Mouse (Mus musculus) midbrain, embryonic 13.5 days (tissue): ENCODE results near the gene Daxx. TPM values are rescaled to one million over a fixed set of nuclear protein-coding genes. Genes with fewer than 3 reads are reported as not detected.
"Not testable (repeated sequence)": the region's sequence is repeated elsewhere in the genome, so short reads cannot be mapped to it uniquely, and the experiment has no call there.

ENCODE experiments used
- ATAC-seq: fragments of 200-750 bp; cut with Nextera tagmentation; 2 replicates; pipeline ENCODE4 v1.8.0; 2017; ENCODE audit warnings: mild to moderate bottlenecking, moderate TSS enrichment, moderate library complexity
- H3K27ac ChIP-seq: fragments of 300-500 bp; sonication (generic); 2 replicates; pipeline ENCODE4 v1.5.1; 2015; ENCODE audit warnings: inconsistent platforms, mild to moderate bottlenecking, moderate library complexity
- H3K27me3 ChIP-seq: fragments of 300-500 bp; sonication (generic); 2 replicates; pipeline ENCODE4 v1.6.1; 2015; ENCODE audit warnings: mild to moderate bottlenecking, inconsistent platforms
- H3K36me3 ChIP-seq: fragments of 300-500 bp; sonication (generic); 2 replicates; pipeline ENCODE4 v1.6.1; 2015; ENCODE audit warnings: mild to moderate bottlenecking, inconsistent platforms
- H3K4me1 ChIP-seq: fragments of 300-500 bp; sonication (generic); replicated peaks from 2 replicates; pipeline ENCODE4 v1.6.1; 2015; ENCODE audit warnings: inconsistent platforms
- H3K4me2 ChIP-seq: fragments of 300-500 bp; sonication (generic); replicated peaks from 2 replicates; pipeline ENCODE4 v1.6.1; 2015; ENCODE audit warnings: moderate library complexity, mild to moderate bottlenecking, inconsistent platforms
- H3K4me3 ChIP-seq: fragments of 300-500 bp; sonication (generic); replicated peaks from 2 replicates; pipeline ENCODE4 v1.5.1; 2015; ENCODE audit warnings: mild to moderate bottlenecking, inconsistent platforms
- H3K9ac ChIP-seq: fragments of 300-500 bp; sonication (generic); replicated peaks from 2 replicates; pipeline ENCODE4 v1.6.1; 2015; ENCODE audit warnings: mild to moderate bottlenecking, inconsistent platforms
- H3K9me3 ChIP-seq: fragments of 300-500 bp; sonication (generic); 2 replicates; pipeline ENCODE4 v1.6.1; 2016; ENCODE audit warnings: mild to moderate bottlenecking, inconsistent platforms
- WGBS: fragments of 180-500 bp; shearing (Covaris S2); methylation state at CpG from one replicate; pipeline ENCODE4 v1.1.7; 2015; 5-methylcytosine and 5-hydroxymethylcytosine counted together
- polyA plus RNA-seq: library from polyadenylated mRNA; unstranded; fragments of >200 nt; fragmentation: Nextera tagmentation; extraction: Ambion mirVana; gene quantifications from 2 replicates; pipeline ENCODE4 v1.2.1, GENCODE M21; 2015

The Daxx gene
- polyA plus RNA-seq, 1 experiment from 2014 or later = 57.2 TPM

DNA sequence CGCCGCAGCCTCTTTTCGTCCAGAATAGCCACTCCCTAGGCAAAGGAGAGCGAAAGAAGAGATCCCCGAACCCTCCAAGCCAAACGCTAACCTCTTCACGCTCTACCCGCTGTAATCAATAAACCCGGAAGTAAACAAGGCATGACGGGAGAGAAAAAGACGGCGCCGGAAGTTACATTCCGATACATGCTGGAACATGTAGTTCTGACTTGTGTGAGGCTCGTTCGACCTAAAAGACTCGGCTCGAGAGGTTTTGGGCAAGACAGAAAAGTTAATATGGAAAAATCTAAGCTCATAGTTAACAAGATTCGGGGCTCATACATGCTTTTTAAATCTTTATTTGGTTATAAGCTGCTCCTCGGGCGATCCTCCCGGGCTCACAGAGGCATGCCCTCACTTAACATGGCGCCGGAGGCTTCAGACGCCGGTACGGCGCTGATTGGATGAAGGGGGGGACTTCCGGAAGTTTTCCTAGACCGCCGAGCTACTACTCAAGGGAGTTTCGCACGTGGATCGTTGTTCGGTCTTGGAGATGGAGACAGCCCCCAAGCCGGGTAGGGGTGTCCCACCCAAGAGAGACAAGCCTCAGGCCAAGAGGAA, 31.1 kb downstream of the Daxx start, which contains the start of the genes Pfdn6 and Wdr46:
Gene Pfdn6 (minus strand): TSS at position 138 of the 600 bp plus-strand sequence.
Gene Wdr46 (plus strand): TSS at position 455 of the 600 bp plus-strand sequence.
- Histone ChIP-seq H3K4me3 (peak within 1 kb of the TSS; percentile 88), H3K9ac (peak within 1 kb of the TSS; percentile 85), H3K36me3 (peaks cover 61% of the 10 kb centered on the region), H3K4me2 (peak within 1 kb of the TSS; percentile 99), H3K27ac (no peak within 1 kb of the TSS; the same call in 1 of the 2 replicates), H3K4me1 (peaks cover 26% of the 10 kb centered on the region), H3K9me3 (no peaks in the 10 kb centered on the region), H3K27me3 (no peaks in the 10 kb centered on the region)
- WGBS = under 1% methylated on average over 36 of the region's 36 CpGs
- ATAC-seq = peak; percentile 91

DNA sequence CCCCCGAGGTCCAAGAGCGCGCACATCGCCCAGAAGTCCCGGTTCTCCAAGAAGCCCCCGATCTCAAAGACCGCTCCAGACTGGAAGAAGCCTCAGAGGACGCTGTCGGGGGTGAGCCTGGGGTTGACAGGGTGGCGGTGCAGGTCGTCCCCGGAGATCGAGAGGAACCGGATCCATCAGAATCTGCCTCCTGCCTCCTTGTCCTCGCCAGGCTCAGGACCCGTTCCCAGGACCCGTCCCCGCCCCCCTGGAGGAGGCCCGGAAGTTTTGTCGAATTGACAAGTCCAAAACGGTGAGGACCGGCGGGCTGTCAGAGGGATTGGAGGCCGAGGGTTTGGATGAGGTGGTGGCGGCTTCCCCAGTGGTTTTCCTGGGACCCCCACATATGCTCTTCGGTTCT, 31.8 kb downstream of the Daxx start:
- peak; percentile 35 for ATAC-seq
- no peak overlapping the region; the same call in 1 of the 2 replicates for H3K27ac ChIP-seq
- peaks cover 60% of the 10 kb centered on the region for H3K36me3 ChIP-seq
- peak overlapping the region; percentile 88 for H3K4me3 ChIP-seq
- peak overlapping the region; percentile 85 for H3K9ac ChIP-seq
- H3K9me3 ChIP-seq = no peaks in the 10 kb centered on the region
- H3K27me3 ChIP-seq = no peaks in the 10 kb centered on the region
- H3K4me1 ChIP-seq = peaks cover 26% of the 10 kb centered on the region
- WGBS = 3% methylated on average over 26 of the region's 26 CpGs
- H3K4me2 ChIP-seq = peak overlapping the region; percentile 99

GRCm38 (mm10) chr17:33941381-33941780, 32.2 kb downstream of the Daxx start:
- no peak overlapping the region for H3K27ac ChIP-seq
- H3K4me1 ChIP-seq = peaks cover 26% of the 10 kb centered on the region
- peak overlapping the region; percentile 88 for H3K4me3 ChIP-seq
- H3K9me3 ChIP-seq = no peaks in the 10 kb centered on the region
- peaks cover 61% of the 10 kb centered on the region for H3K36me3 ChIP-seq
- peak overlapping the region; percentile 99 for H3K4me2 ChIP-seq
- no peaks in the 10 kb centered on the region for H3K27me3 ChIP-seq
- WGBS = 59% methylated on average over 19 of the region's 19 CpGs
- H3K9ac ChIP-seq = peak overlapping the region; percentile 85
- ATAC-seq = no peak

GRCm38 (mm10) chr17:33943454-33943853, 34.2 kb downstream of the Daxx start:
- Histone ChIP-seq H3K4me2 (no peak overlapping the region), H3K9ac (no peak overlapping the region), H3K4me1 (peaks cover 26% of the 10 kb centered on the region), H3K9me3 (no peaks in the 10 kb centered on the region), H3K4me3 (no peak overlapping the region), H3K27ac (no peak overlapping the region), H3K27me3 (no peaks in the 10 kb centered on the region), H3K36me3 (peaks cover 62% of the 10 kb centered on the region)
- WGBS = 92% methylated on average over 15 of the region's 15 CpGs
- no peak for ATAC-seq

DNA sequence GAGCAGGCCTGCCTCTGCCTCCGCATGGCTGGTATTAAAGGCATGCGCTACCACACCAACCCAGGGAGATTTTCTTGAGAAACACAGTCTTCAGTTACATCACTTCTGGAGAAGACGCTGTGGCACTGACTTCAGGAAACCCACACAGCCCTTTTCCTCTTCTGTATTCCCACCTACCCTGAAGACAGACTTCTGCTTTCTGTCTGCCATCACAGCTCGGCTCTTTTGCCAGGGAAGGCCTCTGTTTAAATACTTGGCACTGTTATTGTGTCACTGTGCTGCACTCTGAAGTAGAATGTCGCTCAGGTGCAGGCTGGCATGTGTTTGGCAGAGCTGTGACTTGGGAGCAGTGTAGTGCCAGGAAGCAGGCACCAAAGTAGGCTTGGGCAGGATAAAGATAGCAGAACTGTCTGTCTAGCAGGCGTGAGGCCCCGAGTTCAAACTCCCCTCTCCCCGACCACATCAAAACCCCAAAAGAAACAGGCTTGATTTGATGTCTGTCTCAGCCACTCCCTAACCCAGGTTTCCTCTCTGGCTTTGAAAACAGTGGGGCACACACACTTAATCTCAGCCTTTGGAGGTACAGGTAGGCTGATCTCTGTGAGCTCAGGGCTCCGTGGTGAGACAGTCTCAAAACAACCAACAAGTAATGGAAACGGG, 38.3 kb downstream of the Daxx start:
- H3K9me3 ChIP-seq = no peaks in the 10 kb centered on the region
- WGBS = 93% methylated on average over 10 of the region's 10 CpGs
- peaks cover 82% of the 10 kb centered on the region for H3K36me3 ChIP-seq
- peaks cover 39% of the 10 kb centered on the region for H3K4me1 ChIP-seq
- no peak for ATAC-seq
- no peak overlapping the region for H3K27ac ChIP-seq
- no peak overlapping the region for H3K9ac ChIP-seq
- H3K4me2 ChIP-seq = no peak overlapping the region
- H3K4me3 ChIP-seq = no peak overlapping the region
- H3K27me3 ChIP-seq = no peaks in the 10 kb centered on the region

DNA sequence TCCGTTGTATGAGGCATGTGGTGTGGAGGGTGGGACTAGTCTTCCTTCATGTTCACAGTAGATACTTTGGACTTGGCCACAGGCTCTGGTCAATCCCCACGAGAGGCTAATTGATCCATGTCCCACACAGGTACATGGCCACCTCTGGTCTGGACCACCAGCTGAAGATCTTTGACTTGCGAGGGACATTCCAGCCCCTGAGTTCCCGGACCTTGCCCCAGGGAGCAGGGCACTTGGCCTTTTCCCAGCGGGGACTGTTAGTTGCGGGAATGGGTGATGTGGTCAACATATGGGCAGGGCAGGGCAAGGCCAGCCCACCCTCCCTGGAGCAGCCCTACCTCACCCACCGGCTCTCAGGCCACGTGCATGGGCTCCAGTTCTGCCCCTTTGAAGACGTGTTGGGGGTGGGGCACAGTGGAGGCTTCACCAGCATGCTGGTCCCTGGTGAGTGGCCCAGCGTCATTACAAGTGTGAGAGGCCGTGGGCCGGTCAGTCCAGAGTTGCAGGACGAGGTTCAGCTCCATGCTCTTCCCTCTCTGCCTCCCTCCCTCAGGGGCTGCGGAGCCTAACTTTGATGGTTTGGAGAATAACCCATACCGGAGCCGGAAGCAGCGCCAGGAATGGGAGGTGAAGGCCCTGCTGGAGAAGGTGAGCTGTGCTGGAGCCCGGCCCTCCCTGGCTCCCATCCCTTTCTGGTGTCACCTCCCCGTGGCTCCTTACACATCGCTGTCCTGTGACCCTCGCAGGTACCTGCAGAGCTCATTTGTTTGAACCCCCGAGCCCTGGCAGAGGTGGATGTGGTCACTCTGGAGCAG, 39.1 kb downstream of the Daxx start:
- WGBS = 89% methylated on average over 22 of the region's 22 CpGs
- Histone ChIP-seq H3K9me3 (no peaks in the 10 kb centered on the region), H3K36me3 (peaks cover 82% of the 10 kb centered on the region), H3K4me3 (no peak overlapping the region), H3K27me3 (no peaks in the 10 kb centered on the region), H3K9ac (no peak overlapping the region), H3K4me1 (peaks cover 47% of the 10 kb centered on the region), H3K4me2 (no peak overlapping the region), H3K27ac (no peak overlapping the region)
- no peak for ATAC-seq

- no peaks in the 10 kb centered on the region for H3K9me3 ChIP-seq
- H3K4me3 ChIP-seq = no peak overlapping the region
- no peak overlapping the region for H3K27ac ChIP-seq
- no peak for ATAC-seq
- WGBS = 93% methylated on average over 19 of the region's 19 CpGs
- peaks cover 54% of the 10 kb centered on the region for H3K4me1 ChIP-seq
- peaks cover 82% of the 10 kb centered on the region for H3K36me3 ChIP-seq
- H3K4me2 ChIP-seq = no peak overlapping the region
- H3K9ac ChIP-seq = 0 out of 2 replicates have a peak overlapping the region, but pooled peaks have one; percentile 25
- H3K27me3 ChIP-seq = no peaks in the 10 kb centered on the region
These were observed 39.8 kb downstream of the Daxx start for GRCm38 (mm10) chr17:33948905-33949537.

- H3K4me2 ChIP-seq = peak overlapping the region; percentile 93
- H3K9ac ChIP-seq = peak overlapping the region; percentile 80
- peaks cover 62% of the 10 kb centered on the region for H3K4me1 ChIP-seq
- ATAC-seq = no peak; the same call in 1 of the 2 replicates
- H3K9me3 ChIP-seq = no peaks in the 10 kb centered on the region
- peak overlapping the region; percentile 54 for H3K4me3 ChIP-seq
- H3K36me3 ChIP-seq = peaks cover 73% of the 10 kb centered on the region
- 77% methylated on average over 10 of the region's 10 CpGs for WGBS
- peak overlapping the region; percentile 91 for H3K27ac ChIP-seq
- H3K27me3 ChIP-seq = no peaks in the 10 kb centered on the region
These were observed 41.0 kb downstream of the Daxx start for GRCm38 (mm10) chr17:33950131-33950625.

GRCm38 (mm10) chr17:33951021-33951946, 42.1 kb downstream of the Daxx start, which contains the start of gene B3galt4:
Gene B3galt4, minus strand, starts transcription at chr17:33951488.
- H3K9me3 ChIP-seq = no peaks in the 10 kb centered on the region
- H3K4me3 ChIP-seq = peak within 1 kb of the TSS; percentile 54
- peak; percentile 76 for ATAC-seq
- H3K9ac ChIP-seq = peak within 1 kb of the TSS; percentile 80
- peaks cover 63% of the 10 kb centered on the region for H3K4me1 ChIP-seq
- WGBS = under 1% methylated on average over 45 of the region's 45 CpGs
- H3K36me3 ChIP-seq = peaks cover 63% of the 10 kb centered on the region
- H3K4me2 ChIP-seq = peak within 1 kb of the TSS; percentile 93
- peak within 1 kb of the TSS; percentile 91 for H3K27ac ChIP-seq
- no peaks in the 10 kb centered on the region for H3K27me3 ChIP-seq

- H3K4me3 ChIP-seq = peak overlapping the region; percentile 54
These were observed 42.8 kb downstream of the Daxx start for GRCm38 (mm10) chr17:33952015-33952414.

More at GRCm38 (mm10) chr17:33952015-33952414, 42.8 kb downstream of the Daxx start:
- Histone ChIP-seq H3K4me2 (peak overlapping the region; percentile 93), H3K36me3 (peaks cover 57% of the 10 kb centered on the region), H3K4me1 (peaks cover 70% of the 10 kb centered on the region)
- H3K9ac ChIP-seq, ATAC-seq, H3K27ac ChIP-seq, H3K27me3 ChIP-seq, H3K9me3 ChIP-seq: not testable (repeated sequence)
- 69% methylated on average over 13 of the region's 13 CpGs for WGBS
